Mouse (Mus musculus) ES-E14 (cell line): ENCODE data around the gene Gm17428.

Source experiments
- HCFC1 ChIP-seq: IDR thresholded peaks from 2 replicates; pipeline ENCODE4 v1.6.1; 2012; ENCODE audit warnings: low read length, inconsistent platforms, borderline replicate concordance; ENCODE audit not compliant: insufficient read depth
- MAFK ChIP-seq: IDR thresholded peaks from 2 replicates; pipeline ENCODE4 v1.6.1; 2014; ENCODE audit warnings: mild to moderate bottlenecking, low read depth, low read length, inconsistent platforms; ENCODE audit not compliant: insufficient read depth
- ZNF384 ChIP-seq: IDR thresholded peaks from 2 replicates; pipeline ENCODE4 v1.6.1; 2012; ENCODE audit warnings: low read depth, low read length, inconsistent platforms

GRCm38 (mm10) chr14:54948781-54949180, 28.0 kb upstream of the Gm17428 start:
- TF ChIP-seq ZNF384 (no peak), MAFK (no peak), HCFC1 (no peak)
